Mouse (Mus musculus) liver, adult 2 months (tissue): Measurements from ENCODE around the gene Vmn1r180.
"Not testable (repeated sequence)": the region's sequence is repeated elsewhere in the genome, so short reads cannot be mapped to it uniquely, and the experiment has no call there.

Source experiments
- CTCF ChIP-seq: fragments of 200-500 bp; IDR thresholded peaks from 2 replicates; pipeline ENCODE4 v1.5.1; 2011; ENCODE audit warnings: low read depth, low read length, control low read depth
- POLR2A ChIP-seq: fragments of 200-500 bp; IDR thresholded peaks from 2 replicates; pipeline ENCODE4 v1.6.1; 2011; ENCODE audit warnings: low read length, control low read depth; ENCODE audit not compliant: insufficient read depth; ENCODE audit errors: extremely low read depth

GRCm38 (mm10) chr7:23974315-23974714 lies 23.9 kb downstream of the Vmn1r180 start, which contains the start of gene Vmn1r181:
- TF ChIP-seq CTCF, POLR2A: not testable (repeated sequence)
